Mouse (Mus musculus) B cell, adult 62 days (primary cell): ENCODE data around the gene Lilra5. TPM values are rescaled to one million over a fixed set of nuclear protein-coding genes. Genes with fewer than 3 reads are reported as not detected.

Experiments
- total RNA-seq: library from RNA; stranded (reverse); gene quantifications from 4 replicates; pipeline ENCODE4 v1.2.4, GENCODE M21; 2023

Lilra5 gene
- 0.26 to 0.27 TPM in 2 of 4 replicates, not detected in the others for total RNA-seq

DNA sequence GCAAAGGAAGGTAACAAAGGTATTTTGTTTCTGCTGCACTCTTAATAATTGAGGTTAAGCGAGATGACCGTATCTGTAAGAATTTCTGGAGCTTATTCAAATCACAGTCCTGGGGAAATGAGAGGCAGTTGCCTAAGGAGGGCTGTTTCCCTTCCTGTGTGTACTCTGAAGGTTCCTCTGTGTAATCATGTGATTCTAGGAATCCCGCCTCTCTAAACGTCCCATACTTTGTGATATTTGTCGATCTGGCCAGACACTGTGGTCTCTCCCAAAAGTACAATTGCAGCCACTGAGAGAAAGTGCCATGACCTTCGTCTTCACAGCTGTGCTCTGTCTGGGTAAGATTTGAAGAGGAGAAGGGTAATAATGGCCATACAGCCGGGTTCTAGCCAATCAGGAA, at the start of gene Lilra5:
Gene Lilra5, plus strand, starts transcription at position 301 of the 400 bp plus-strand sequence.

Other genes with a start within 250 kb of the Lilra5 start
- gene Lair1, start 174.6 kb upstream of the Lilra5 start, total RNA-seq: 9.7 to 10.4 TPM (median 9.8 TPM) in 4 replicates
- gene Ttyh1, start 118.3 kb upstream of the Lilra5 start, total RNA-seq: 0.37 to 1.0 TPM (median 0.56 TPM) in 3 of 4 replicates, not detected in the other
- 451 to 485 TPM (median 470 TPM) in 4 replicates for gene Leng8, start 100.7 kb upstream of the Lilra5 start, total RNA-seq
- 33.8 to 37.4 TPM (median 37.0 TPM) in 4 replicates for gene Leng9, start 87.4 kb upstream of the Lilra5 start, total RNA-seq
- not detected in 4 replicates for gene Cdc42ep5, start 72.9 kb upstream of the Lilra5 start, total RNA-seq
- gene Ncr1, start 100.0 kb downstream of the Lilra5 start, total RNA-seq: 0.40 to 1.1 TPM (median 0.66 TPM) in 4 replicates
- gene Gp6, start 160.0 kb downstream of the Lilra5 start, total RNA-seq: 0.13 TPM in 1 of 4 replicates, not detected in the others
- gene Rdh13, start 207.9 kb downstream of the Lilra5 start, total RNA-seq: 8.5 to 10.2 TPM (median 9.3 TPM) in 4 replicates
- gene Eps8l1, start 222.9 kb downstream of the Lilra5 start, total RNA-seq: 17.0 to 42.8 TPM (median 33.0 TPM) in 4 replicates